Comparison of ENCODE assay signal across 8 mouse cellular contexts in the genomic region with DNA sequence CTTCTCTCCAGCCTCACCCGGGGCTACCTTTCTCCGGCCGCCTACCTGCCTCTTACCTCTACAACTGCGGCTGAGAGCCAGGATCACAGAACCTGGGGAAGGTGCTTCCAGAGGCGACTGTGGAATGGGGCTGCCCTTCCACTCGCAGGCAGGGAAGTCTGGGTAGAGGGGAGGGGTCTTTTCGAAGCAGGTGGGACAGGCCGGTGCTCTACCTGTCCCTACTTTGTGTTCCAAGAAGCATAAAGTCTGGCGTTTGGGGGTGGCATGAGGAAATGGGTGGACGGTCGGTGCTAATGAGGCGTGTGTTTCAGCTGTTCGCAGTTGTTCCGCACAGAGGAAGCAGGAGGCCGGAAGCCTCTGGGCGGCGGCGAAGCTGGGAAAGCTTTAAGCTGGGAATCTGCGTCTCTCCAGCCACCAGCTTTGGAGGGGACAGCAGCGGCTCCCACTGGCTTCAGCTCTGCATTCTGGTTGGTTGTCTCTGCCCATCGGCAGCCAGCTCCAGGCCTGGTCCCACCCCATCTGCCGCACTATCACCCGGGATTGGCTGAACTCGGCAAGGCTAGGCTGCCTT.
DNase-seq lines count a peak whose midpoint lies in the region; ATAC-seq lines count a peak whose summit lies in the region.

No protein-coding gene starts in this region.

- 8% methylated on average over 24 of the region's 24 CpGs for WGBS in hindbrain, embryonic 11.5 days

- peak overlapping the region; percentile 72 for H3K4me2 ChIP-seq in hindbrain, embryonic 11.5 days (replicated peaks; ENCODE audit: low read depth, low read length)

- H3K9me3 ChIP-seq in hindbrain, embryonic 11.5 days (ENCODE audit: control insufficient read depth, low read length) = no peaks in the 10 kb centered on the region

- no peaks in the 10 kb centered on the region for H3K36me3 ChIP-seq in hindbrain, embryonic 11.5 days (ENCODE audit: control insufficient read depth, insufficient read depth, low read length)

- H3K27ac ChIP-seq in hindbrain, embryonic 11.5 days (ENCODE audit: low read depth, low read length) = 0 out of 2 replicates have a peak overlapping the region, but pooled peaks have one; percentile 31

- H3K4me1 ChIP-seq in hindbrain, embryonic 11.5 days (replicated peaks; ENCODE audit: control insufficient read depth, insufficient read depth, low read length) = no peaks in the 10 kb centered on the region; the same call in 1 of the 2 replicates

- peak overlapping the region; percentile 75 for H3K9ac ChIP-seq in hindbrain, embryonic 11.5 days (ENCODE audit: low read depth, low read length)

- ATAC-seq in hindbrain, embryonic 11.5 days (ENCODE audit: low FRiP score) = peak; percentile 94

- peak; percentile 12 for DNase-seq in adipocyte (ENCODE audit: low spot score)
- peak; percentile 88 to 92 for DNase-seq in cerebellum, postnatal 25 days
- peak; percentile 68 to 79 for DNase-seq in frontal cortex, postnatal 25 days (ENCODE audit: low spot score in 2 of 2)
- DNase-seq in hindbrain, embryonic 11.5 days (ENCODE audit: low spot score) = peak; percentile 81
- peak; percentile 74 for DNase-seq in layer of hippocampus, adult 9-10 months (ENCODE audit: low spot score)
- DNase-seq in lung, adult 18-20 months = peak; percentile 82 to 87
- DNase-seq in ovary, postnatal 10 days (ENCODE audit: low spot score) = peak; percentile 25
- peak; percentile 49 for DNase-seq in urinary bladder, postnatal 25 days (ENCODE audit: low spot score)

- H3K4me3 ChIP-seq in hindbrain, embryonic 11.5 days (ENCODE audit: low read depth, low read length) = peak overlapping the region; percentile 38

- no peaks in the 10 kb centered on the region for H3K27me3 ChIP-seq in hindbrain, embryonic 11.5 days (ENCODE audit: control insufficient read depth, insufficient read depth, low read length)

Comparison
In these comparisons a context has a peak if more than half of its experiments do, and no peak if none do; other contexts are left out.
1. Peak in every context shown above with its lines: DNase-seq, ATAC-seq, H3K4me3 ChIP-seq and H3K27ac ChIP-seq.
2. DNase-seq: peak in every context shown above with its lines; median percentile 90 in cerebellum, postnatal 25 days; 84 in lung, adult 18-20 months; 81 in hindbrain, embryonic 11.5 days; 74 in layer of hippocampus, adult 9-10 months; 74 in frontal cortex, postnatal 25 days; 49 in urinary bladder, postnatal 25 days; 25 in ovary, postnatal 10 days; 12 in adipocyte.